Mouse (Mus musculus): ENCODE measurements around the gene Dock2.

Dock2 gene

DNA sequence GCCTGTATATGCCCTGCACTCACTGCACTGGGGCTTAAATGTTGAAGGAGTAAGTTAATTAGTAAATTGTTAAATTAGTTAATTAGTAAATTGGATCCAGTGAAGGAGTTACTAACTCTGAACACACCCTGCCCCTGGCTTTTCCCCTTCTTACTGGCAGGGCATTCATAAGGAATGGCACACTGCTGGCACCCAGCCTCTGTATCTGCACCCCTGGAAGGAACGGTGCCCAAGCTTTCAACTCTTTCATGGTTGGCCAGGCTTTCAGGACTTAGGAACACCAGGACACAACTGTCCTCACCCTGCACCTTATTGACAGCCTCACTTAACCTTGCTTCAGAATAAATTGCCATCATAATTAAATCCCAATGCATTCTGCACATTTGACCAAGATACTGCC lies 359.1 kb downstream of the Dock2 start:
- DNase-seq (ENCODE audit: low spot score), result no peak

DNA sequence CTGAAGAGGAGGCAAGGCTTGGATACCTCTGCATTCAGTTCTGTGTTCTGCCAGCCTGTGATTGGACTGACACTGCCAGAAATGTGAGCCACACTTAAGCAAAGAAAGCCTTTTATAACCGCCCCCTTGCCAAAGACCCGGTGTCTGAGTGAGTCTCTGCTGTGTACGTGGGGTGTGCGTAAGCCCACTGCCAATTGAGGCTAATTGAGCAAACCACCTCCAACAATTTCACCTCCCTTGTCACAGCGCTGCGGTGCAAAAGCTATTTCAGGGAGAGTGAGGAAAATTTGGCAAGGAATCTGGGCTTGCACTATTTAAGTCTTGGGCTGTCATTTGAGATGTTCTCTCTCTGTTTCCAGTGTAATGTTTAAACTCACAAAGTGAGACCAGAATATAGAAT lies 362.6 kb downstream of the Dock2 start:
- no peak for DNase-seq (ENCODE audit: low spot score)

DNA sequence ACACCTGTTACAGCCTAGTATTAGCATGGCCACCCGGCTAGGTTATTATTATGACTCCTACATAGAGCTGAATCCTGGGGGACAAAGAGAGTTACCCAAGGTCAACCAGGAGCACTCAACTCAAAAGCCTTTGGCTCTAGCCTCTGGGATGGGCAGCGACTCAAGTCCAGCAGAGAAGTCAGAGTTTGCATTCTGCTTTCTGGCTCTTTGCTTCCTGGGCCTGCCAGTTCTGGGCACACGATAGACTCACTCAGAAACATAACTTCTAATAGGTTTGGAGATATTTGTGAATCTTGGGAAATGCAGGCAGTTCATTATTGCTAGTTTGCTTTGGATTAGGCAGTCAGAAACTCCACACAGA lies 367.1 kb downstream of the Dock2 start:
- no peak for DNase-seq (ENCODE audit: low spot score)

DNA sequence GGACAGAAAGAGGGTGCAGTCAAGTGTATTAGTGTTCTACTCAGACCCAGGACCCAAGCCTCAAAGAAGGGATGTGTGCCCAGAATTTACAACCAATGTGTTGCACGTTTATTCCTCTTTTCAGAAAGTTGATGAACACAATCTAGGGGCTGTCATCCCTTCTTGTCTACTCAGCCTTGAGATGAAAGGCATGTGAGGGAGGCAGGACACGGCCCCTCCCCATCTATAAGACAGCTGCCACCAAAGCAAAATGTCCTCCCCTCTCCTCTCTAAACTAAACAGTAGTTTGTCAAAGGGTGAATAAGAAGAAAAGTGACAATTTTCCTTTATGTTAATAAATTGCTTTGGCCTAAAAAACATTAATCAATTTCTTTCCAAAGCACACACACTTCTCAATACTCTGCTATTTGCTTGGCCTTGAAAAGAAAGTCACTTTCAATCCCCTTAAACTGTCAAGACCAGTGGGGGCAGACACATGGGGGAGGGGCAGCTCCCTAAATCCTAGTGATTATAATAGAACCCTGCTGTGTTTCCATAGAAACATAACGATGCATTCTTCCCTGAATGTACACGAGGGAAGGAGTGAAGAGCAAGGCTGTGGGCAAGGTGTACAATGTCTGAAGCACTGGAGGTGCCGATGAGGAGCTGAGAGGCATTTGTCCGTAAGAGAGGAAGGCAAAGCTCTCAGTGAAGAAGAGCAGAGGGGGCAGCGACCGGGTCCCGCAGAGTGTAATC lies 367.6 kb downstream of the Dock2 start:
- DNase-seq (ENCODE audit: low spot score), result no peak

DNA sequence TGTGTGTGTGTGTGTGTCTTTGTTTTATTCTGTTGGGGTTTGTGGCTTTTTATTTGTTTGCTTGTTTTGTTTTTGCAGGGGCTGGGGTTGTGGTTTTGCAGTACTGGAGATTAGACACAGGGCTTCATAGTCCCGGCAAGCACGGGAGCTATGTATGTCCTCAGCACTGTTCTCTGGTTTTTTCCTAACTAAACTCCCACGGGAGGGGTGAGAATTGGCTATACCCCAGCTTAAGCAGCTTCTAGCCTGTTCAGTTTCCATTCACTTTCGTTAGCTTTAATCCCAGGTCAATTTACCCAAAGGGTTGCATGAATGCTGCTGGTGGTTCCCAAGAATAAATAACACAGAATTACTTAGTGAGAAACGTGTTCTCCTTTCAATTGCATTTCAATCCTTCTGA lies 376.8 kb downstream of the Dock2 start:
- DNase-seq (ENCODE audit: low spot score), result no peak

DNA sequence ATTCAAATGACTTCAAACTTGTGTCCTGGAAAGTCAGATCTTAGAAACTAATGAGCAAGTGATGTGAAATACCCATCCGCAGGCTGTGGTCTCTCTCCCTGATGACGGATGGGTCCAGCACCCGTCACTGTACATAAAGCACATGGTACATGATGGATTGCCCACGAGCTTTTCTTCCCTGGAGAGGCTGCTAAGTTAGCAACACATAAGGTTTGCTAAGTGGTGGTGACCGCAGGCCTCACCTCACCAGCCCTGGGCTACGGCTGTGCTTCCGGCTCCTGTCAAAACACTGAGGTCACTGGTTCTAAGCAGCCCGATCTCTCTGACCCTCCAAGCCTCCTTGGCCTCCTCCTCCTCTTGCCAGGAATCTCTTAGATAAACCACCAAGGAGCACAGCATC lies 377.4 kb downstream of the Dock2 start:
- no peak for DNase-seq (ENCODE audit: low spot score)

DNA sequence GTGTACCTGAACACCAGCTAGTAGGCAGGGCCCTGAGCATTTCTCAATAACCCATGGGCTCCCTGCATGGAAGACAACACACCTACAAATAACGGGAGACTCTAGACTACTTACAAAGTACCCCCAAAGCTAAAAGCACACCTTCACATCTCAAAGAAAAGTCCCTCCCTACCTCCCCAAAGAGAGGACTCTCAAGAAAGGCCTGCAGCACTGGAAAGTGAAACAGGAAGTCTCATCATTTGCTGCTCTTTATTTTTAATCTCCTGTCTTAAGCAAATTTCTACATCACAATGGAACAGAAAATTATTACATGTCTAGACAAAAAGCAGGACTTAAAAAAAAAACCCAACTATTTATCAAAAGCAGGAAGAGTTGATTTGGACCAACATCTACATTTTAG lies 378.4 kb downstream of the Dock2 start:
- no peak for DNase-seq (ENCODE audit: low spot score)

DNA sequence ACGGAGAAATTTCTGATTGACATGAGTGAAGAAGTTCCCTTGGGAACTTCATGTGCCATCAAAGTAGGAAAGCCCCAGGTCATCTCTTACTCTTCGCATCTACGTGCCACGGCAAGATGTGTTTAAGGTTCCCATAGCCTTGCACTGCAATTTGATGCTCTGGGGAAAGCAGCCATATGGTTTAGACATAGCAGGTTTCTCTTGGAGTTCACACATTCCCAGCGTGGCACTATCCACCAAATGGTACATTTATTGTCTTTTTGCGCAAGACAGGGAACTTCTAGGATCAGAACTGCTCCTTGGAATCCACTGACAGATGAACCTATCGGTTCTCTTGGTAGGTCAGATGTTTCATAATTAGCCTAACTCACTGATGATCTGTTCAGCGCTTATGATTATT lies 382.3 kb downstream of the Dock2 start:
- DNase-seq (ENCODE audit: low spot score), result no peak

DNA sequence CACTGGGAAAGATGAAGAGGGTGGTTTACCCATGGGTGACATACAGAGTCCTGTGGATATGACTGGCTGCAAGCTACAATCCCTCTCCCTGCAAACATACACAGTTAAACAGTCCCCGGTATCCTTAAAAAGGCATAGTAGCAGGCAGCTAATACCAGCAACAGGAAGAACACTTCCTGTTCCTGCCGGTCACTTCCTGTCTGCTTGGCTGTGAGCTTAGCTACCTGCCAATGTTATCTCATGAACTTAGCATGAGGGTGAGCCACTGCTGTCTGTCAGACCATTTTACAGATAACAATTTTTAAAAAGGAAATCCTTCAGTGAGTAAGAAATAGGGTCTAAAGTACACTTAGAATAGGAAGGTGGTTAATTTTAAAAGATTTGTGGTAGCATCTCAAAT lies 385.1 kb downstream of the Dock2 start:
- no peak for DNase-seq (ENCODE audit: low spot score)

DNA sequence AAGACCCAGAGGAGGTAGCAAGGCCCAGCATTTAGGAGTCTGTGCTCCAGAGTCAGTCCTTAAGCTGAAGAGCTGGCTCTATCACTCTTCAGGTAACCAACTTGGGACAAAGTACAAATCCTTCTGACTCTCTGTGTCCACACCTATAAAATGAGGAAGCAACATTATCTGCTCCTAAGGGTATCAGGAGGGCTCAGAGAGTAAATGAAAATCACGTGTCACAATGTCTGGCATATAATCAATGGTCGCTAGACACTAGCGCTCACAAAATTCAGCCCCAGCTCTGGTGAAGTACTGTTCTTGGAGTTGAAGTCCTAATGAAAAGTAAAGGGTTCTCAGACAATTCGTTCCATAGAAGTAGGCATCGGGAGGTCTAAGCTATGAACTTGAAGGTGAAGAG lies 386.0 kb downstream of the Dock2 start:
- no peak for DNase-seq (ENCODE audit: low spot score)

DNA sequence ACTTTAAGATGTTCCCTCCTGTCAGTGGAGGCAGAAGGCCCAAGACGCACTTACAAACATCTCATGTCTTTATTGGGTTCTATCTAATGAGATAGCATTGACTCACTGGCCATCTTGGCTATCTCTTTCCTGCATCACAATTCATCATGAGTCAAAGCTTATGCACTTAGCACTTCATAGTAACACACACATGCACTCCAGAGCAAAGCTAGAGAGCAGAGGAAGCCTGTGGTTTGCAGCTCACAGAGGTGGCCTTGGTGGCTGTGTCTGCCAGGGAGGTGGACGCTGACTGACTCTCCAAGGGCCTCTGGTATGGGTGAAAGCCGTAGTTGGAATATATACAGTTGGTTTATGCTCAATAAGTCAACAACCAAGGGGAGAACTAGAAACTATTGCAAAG lies 387.9 kb downstream of the Dock2 start:
- DNase-seq (ENCODE audit: low spot score), result no peak

DNA sequence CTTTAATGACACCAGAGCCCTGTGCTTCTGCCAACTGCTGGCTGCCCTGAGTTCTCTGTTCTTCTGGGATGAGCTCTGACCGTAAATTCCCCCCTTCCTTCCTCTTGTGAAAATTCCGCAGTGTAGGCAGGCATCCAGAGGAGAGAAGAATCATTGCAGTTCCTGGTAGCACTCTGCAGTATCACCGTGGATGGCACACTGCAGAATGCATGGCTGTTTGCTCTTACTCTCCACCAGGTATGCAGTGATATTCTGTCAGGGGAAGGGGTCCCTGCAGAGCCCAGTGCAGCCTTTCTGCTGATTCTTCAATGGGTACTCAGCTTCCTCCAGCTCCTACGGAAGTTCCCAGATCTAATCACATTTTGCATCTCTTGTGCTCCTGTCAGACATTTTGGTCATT lies 391.6 kb downstream of the Dock2 start:
- DNase-seq (ENCODE audit: low spot score), result no peak

DNA sequence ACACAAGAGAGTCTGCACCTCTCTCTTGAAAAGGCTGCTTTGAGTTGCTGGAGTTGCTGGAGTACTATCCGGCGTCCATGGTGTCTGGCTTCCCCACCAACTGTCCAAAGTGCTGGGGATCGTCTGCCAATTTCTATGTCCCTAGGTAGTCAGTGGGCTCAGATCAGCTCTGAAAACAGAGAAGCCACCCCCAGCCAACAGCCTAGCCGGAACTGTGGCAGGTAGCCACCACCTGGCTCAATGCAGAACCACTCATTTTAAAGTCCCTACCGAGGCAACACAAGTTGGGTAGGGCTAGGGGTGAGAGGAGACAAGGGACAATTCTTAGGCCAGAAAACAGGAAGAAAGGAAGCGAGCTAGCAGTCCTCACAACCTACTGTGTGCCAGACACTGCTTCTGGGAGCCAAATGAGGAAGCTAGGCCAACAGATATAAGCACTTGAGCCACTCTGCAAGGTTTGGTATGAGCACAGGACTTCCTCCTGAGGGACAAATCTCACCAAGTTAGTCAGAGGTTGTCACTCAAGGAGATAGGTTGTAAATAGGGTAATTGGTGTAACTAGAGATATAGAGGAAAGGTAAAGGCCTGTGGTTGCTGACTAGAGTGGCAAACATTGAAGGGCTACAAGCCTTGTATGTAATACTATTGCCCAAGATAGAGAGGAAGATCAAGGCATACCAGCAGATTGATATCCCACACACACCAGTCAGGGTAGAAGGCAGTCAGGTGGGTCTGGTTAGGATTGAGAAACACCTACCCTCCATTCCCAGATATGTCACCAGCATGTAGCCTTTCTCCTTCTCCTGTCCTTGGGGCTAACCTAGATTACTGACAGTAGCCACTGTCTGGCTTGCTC lies 394.2 kb downstream of the Dock2 start:
- no peak for DNase-seq (ENCODE audit: low spot score)

DNA sequence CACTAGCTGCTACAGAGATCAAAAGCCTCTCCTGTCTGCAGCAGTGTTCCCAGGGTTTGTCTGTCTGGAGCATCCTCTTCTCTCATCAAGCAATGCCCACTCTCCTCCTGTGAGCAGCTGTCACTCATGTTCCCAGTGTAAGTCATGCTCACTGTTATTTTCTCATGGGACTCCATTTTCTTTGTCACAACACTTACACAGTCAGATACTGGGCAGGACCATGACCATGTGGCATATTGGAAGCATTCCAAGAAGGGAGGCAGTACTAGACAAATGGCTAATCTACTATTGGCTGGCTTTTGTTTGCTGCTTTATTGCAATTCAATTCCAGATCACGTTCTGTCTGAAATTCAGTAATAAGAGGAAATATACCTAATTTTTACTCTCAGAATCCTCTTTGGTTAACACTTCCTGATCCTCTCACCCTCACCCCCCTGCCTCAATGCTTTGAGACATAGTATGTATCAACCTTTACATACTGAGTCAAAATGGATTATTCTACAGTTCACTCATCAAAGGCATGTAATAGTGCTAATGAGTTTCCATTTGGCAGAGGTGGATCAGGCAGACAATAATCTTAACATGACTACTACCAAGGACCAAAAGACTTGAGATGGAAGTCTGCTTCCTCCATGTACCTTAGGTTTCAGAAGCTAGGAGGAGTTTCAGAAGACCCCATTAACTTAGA lies 398.5 kb downstream of the Dock2 start:
- no peak for DNase-seq (ENCODE audit: low spot score)

DNA sequence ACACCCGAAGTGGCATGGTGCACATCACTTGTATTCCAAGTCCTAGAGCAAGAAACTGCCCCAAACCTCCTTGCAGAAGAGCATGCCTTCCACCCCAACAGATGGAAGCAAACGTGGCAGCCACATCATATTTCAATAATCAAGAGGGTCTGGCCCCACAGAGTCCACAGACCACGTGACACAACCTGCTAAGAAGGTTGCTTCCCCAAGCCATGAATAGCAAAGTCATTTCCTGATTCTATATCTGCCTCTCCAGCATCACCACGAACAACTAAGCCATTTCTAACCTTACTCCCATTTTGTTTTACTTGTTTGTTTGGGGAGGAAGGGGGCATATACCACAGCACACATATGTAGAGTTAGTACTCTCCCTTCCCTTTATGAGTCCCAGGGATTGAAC lies 399.5 kb downstream of the Dock2 start:
- DNase-seq (ENCODE audit: low spot score), result no peak

DNA sequence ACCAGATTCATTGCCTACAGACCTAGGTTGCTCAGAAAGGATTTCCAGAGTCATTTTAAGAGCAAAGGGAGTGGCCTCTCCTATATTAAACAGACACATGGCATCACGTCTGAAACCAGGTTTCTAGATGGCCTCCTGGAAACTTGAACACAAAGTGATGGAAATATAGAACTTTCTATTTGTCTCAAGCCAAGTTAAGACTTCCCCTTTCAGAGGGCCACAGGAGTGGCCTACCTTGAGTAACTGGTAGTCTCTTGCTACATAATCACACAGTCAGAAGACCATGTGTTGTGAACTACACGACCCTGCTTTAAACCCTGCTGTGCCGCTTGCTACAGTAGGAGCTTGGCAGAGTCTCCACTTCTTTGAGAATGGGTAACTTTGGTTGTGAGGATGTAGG lies 400.2 kb downstream of the Dock2 start:
- DNase-seq (ENCODE audit: low spot score), result no peak

DNA sequence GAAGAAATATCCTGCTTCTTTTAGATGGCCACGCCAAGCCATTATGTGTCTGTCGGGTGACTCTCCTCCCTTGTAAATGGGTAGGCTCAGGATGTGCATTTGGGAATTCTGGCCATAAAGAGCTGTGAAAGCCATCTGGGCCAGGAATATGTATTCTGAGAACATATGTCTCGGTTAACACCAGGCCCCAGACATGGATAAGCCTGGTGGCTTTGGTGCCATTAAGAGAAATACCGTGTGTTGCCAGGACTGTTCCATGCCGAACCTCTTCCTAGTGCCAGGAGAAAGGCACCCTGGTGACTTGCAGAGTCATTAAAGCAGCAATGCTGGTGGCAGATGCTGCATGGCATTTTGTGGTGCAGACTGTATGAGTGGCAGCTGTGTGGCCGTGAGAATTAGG lies 406.0 kb downstream of the Dock2 start:
- no peak for DNase-seq (ENCODE audit: low spot score)

DNA sequence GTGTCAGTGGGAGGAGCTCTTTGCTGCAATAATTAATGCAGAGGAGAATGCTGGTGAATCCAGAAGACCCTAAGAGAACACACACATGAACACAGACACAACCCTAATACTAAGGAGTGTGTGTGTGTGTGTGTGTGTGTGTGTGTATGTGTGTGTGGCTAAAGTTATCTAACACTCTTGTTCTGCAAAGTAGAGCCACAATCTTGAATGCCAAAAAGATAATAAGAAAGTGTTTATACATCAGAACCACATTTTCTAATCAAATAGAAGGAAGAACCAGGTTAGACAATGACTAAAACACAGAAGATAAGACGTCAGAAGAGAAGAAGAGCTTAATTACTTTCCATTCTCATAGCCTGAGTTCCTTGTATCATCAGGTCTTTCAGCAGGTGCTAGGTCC lies 408.1 kb downstream of the Dock2 start:
- no peak for DNase-seq (ENCODE audit: low spot score)

DNA sequence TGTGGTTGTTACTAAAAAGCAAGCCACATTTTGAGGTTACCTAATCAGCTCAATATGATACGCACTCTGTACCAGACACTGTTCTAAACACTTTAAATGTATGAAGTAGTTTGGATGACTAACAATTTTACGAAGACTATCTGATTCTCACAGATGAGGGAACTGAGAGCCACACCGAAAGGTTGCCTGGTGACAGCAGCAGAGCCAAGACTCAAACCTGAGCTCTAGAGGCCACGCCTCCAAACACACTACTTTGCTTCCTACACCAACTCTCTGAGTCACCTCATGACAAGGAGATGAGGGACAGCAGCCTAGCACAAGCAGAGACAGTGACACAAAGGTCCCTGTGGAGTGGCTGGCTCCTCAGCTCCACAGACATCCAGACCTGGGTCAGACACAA lies 411.5 kb downstream of the Dock2 start:
- DNase-seq (ENCODE audit: low spot score), result no peak

DNA sequence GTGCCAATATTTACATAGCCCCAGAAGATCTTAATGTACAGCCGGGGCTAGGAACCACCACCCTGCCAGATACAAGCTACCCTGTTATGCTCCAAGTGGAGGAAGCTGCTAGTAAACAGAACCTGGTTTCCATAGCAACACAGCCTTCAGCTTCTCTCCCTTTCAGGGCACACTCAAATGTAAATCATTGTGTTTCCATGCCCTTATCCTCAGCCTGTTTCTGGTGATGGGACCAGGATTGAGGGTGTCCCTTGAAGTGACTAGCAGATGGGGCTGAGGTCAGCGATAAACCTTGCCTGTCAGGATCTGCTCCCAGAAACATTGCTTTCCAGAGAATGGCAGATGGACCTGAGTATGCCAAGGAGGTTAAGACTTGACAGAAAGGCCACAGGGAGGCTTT lies 427.6 kb downstream of the Dock2 start:
- no peak for DNase-seq (ENCODE audit: low spot score)

DNA sequence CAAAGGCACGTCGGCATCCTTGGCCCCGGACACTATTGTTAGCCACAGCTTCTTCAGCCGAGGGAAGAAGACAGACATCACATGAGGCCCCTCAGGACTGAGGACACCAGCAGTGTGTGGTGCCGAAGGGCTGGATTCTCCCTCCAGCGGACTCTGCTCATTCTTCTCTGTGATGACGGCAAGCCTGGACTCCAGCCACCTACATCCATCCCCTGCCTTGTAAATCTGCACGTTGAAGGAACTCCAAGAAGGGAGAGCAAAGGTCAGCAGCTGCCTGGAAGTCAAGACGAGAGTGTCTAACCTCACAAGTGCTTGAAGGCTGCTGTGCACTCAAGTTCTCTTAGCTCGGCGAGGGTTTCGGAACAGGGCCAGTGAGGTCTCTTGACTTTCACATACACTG lies 428.3 kb downstream of the Dock2 start:
- DNase-seq (ENCODE audit: low spot score), result peak; percentile 8

DNA sequence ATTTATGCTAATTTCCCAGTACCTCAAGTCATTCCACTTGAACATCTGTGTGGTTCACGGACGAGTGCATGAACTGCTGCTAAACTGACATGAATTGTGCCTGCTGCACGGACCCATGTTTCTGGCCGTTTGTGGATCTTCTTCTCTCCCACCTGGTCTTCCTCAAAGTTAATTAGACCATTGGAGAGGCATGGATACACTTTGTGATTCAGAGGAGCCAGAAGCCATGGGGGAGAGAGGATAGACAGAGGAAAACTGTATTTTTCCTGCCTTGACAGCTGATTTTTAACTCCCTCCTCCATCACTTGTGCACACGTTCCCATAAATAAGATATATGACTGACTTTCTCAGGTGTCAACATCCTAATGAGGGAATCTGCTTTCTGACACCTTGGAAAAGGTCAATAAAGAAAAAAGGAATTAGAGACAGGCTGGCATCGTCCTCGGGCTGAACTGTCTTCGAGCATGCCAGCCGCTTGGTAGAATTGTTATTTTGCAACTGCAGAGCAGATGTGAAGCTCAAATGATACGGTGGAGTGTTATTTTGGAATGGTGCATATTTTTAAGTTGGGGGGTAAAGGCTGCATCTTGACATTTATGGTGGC lies 434.1 kb downstream of the Dock2 start:
- DNase-seq (ENCODE audit: low spot score), result no peak

All from ovary, postnatal 14 days (tissue).